Mouse (Mus musculus) cerebellum, adult 9-10 months (tissue): ENCODE measurements at regions not wholly inside any gene's neighbourhood (a gene's known extent, or its start where the extent isn't known, plus 50 kb on each side); places are given as distances from the start of the nearest gene placed in this dataset.

ENCODE experiments used
- DNase-seq: peaks from one replicate; pipeline ENCODE4 v3.0.0; 2022

GRCm38 (mm10) chr12:80017376-80017929, 95.4 kb downstream of the Zfp36l1 start:
- DNase-seq = no peak

GRCm38 (mm10) chr12:80015938-80016337, 96.9 kb downstream of the Zfp36l1 start:
- DNase-seq = no peak

- no peak for DNase-seq
Measured at GRCm38 (mm10) chr12:80014598-80014983, 98.2 kb downstream of the Zfp36l1 start.

GRCm38 (mm10) chr12:80013904-80014597, 98.8 kb downstream of the Zfp36l1 start:
- DNase-seq = no peak

GRCm38 (mm10) chr12:80013577-80013903, 99.3 kb downstream of the Zfp36l1 start:
- no peak for DNase-seq

- no peak for DNase-seq
Measured at GRCm38 (mm10) chr12:80011916-80012315, 100.9 kb downstream of the Zfp36l1 start.

GRCm38 (mm10) chr12:80010947-80011346, 101.9 kb downstream of the Zfp36l1 start:
- DNase-seq = no peak

- DNase-seq = no peak
Measured at GRCm38 (mm10) chr12:80010220-80010619, 102.6 kb downstream of the Zfp36l1 start.

GRCm38 (mm10) chr12:80007849-80008248, 105.0 kb downstream of the Zfp36l1 start:
- no peak for DNase-seq

GRCm38 (mm10) chr12:80005227-80005919, 107.4 kb downstream of the Zfp36l1 start:
- DNase-seq = no peak

GRCm38 (mm10) chr12:80004575-80004974, 108.2 kb downstream of the Zfp36l1 start:
- DNase-seq = no peak

- DNase-seq = no peak
Measured at GRCm38 (mm10) chr12:80003486-80003885, 109.3 kb downstream of the Zfp36l1 start.

GRCm38 (mm10) chr12:80002474-80003125, 110.2 kb downstream of the Zfp36l1 start:
- peak; percentile 28 for DNase-seq

- DNase-seq = no peak
Measured at GRCm38 (mm10) chr12:80001794-80002193, 111.0 kb downstream of the Zfp36l1 start.

GRCm38 (mm10) chr12:79999868-80000370, 112.9 kb downstream of the Zfp36l1 start:
- no peak for DNase-seq

GRCm38 (mm10) chr12:79998788-79999187, 114.0 kb downstream of the Zfp36l1 start:
- no peak for DNase-seq

GRCm38 (mm10) chr12:79998339-79998738, 114.5 kb downstream of the Zfp36l1 start:
- no peak for DNase-seq

- no peak for DNase-seq
Measured at GRCm38 (mm10) chr12:79997201-79997600, 115.6 kb downstream of the Zfp36l1 start.

- DNase-seq = no peak
Measured at GRCm38 (mm10) chr12:79995521-79996094, 117.2 kb downstream of the Zfp36l1 start.

GRCm38 (mm10) chr12:79993821-79994571, 118.8 kb downstream of the Zfp36l1 start:
- DNase-seq = no peak

GRCm38 (mm10) chr12:79991279-79991678, 121.5 kb downstream of the Zfp36l1 start:
- no peak for DNase-seq

GRCm38 (mm10) chr12:79990751-79991150, 122.1 kb downstream of the Zfp36l1 start:
- DNase-seq = no peak
